Mouse (Mus musculus) liver, postnatal 0 days (tissue): ENCODE measurements around the gene Kif14.

ENCODE experiments used
- CTCF ChIP-seq: sonication (generic); IDR thresholded peaks from 2 replicates; pipeline ENCODE4 v1.5.1; 2016; ENCODE audit warnings: antibody characterized with exemption, low read depth
- EP300 ChIP-seq: IDR thresholded peaks from 2 replicates; pipeline ENCODE4 v1.6.1; 2016; ENCODE audit warnings: antibody characterized with exemption, low read depth, mild to moderate bottlenecking

- no peak for TF ChIP-seq CTCF
- no peak for TF ChIP-seq EP300
Measured at GRCm38 (mm10) chr1:136558762-136559161, 92.6 kb downstream of the Kif14 start.
